Mouse (Mus musculus): Measurements from ENCODE around the gene Ccdc12.

GRCm38 (mm10) chr9:110701114-110702032, 45.1 kb downstream of the Ccdc12 start:
- TF ChIP-seq CTCF (IDR thresholded peaks at IDR 0.05; ENCODE audit: extremely low read depth, insufficient read depth, low read length) (no peak), POLR2A (IDR thresholded peaks at IDR 0.05; ENCODE audit: extremely low read depth, insufficient read depth, low read length) (no peak)

Measured in cortical plate, adult 2 months (tissue).